Mouse (Mus musculus) testis, adult 2 months (tissue): ENCODE measurements around the gene Ehf. TPM values are rescaled to one million over a fixed set of nuclear protein-coding genes. Genes with fewer than 3 reads are reported as not detected.

ENCODE experiments used
- H3K27ac ChIP-seq: fragments of 200-500 bp; 2 replicates; pipeline ENCODE4 v1.5.1; 2012; ENCODE audit warnings: low read depth, low read length; ENCODE audit not compliant: control insufficient read depth, insufficient read depth
- H3K27me3 ChIP-seq: fragments of 200-500 bp; 2 replicates; pipeline ENCODE4 v1.6.1; 2012; ENCODE audit warnings: mild to moderate bottlenecking, low read length, moderate library complexity; ENCODE audit not compliant: control insufficient read depth, insufficient read depth
- H3K36me3 ChIP-seq: fragments of 200-500 bp; 2 replicates; pipeline ENCODE4 v1.6.1; 2012; ENCODE audit warnings: mild to moderate bottlenecking, low read length; ENCODE audit not compliant: control insufficient read depth, insufficient read depth
- H3K4me1 ChIP-seq: fragments of 200-500 bp; 2 replicates; pipeline ENCODE4 v1.6.1; 2012; ENCODE audit warnings: low read length; ENCODE audit not compliant: control insufficient read depth, insufficient read depth
- H3K4me3 ChIP-seq: fragments of 200-500 bp; 2 replicates; pipeline ENCODE4 v1.5.1; 2012; ENCODE audit warnings: low read depth, mild to moderate bottlenecking, low read length, moderate library complexity, mixed read lengths; ENCODE audit not compliant: control insufficient read depth
- CTCF ChIP-seq: fragments of 200-500 bp; IDR thresholded peaks from 2 replicates; pipeline ENCODE4 v1.5.1; 2012; ENCODE audit warnings: low read depth, mild to moderate bottlenecking, inconsistent platforms, low read length, moderate library complexity; ENCODE audit not compliant: control insufficient read depth, insufficient read depth, insufficient replicate concordance
- POLR2A ChIP-seq: fragments of 200-500 bp; IDR thresholded peaks from 2 replicates; pipeline ENCODE4 v1.6.1; 2012; ENCODE audit warnings: low read depth, mild to moderate bottlenecking, inconsistent platforms, low read length, moderate library complexity; ENCODE audit not compliant: control insufficient read depth
- polyA plus RNA-seq: library from polyadenylated mRNA; depleted of rRNA; stranded (reverse); fragments of >200 nt; gene quantifications from 2 replicates; pipeline ENCODE4 v1.2.3, GENCODE M21; 2012; rRNA removed

The Ehf gene
- 0.41 and 3.5 TPM in 2 replicates for polyA plus RNA-seq

GRCm38 (mm10) chr2:103303132-103303531, at the start of gene Ehf:
Ehf (minus strand) TSS chr2:103303278.
- H3K4me3 ChIP-seq: no peak within 1 kb of the TSS
- no peaks in the 10 kb centered on the region for H3K27me3 ChIP-seq
- H3K36me3 ChIP-seq: no peaks in the 10 kb centered on the region
- H3K4me1 ChIP-seq: no peaks in the 10 kb centered on the region
- no peak within 1 kb of the TSS for H3K27ac ChIP-seq
- TF ChIP-seq POLR2A (no peak), CTCF (no peak)

- Histone ChIP-seq H3K27ac (no peak overlapping the region), H3K4me1 (no peaks in the 10 kb centered on the region), H3K27me3 (no peaks in the 10 kb centered on the region), H3K4me3 (no peak overlapping the region), H3K36me3 (no peaks in the 10 kb centered on the region)
- TF ChIP-seq CTCF (no peak), POLR2A (no peak)
Observed at GRCm38 (mm10) chr2:103347417-103347891, 44.4 kb upstream of the Ehf start.

GRCm38 (mm10) chr2:103346751-103347289, 43.7 kb upstream of the Ehf start:
- no peak overlapping the region for H3K27ac ChIP-seq
- H3K27me3 ChIP-seq: no peaks in the 10 kb centered on the region
- H3K4me1 ChIP-seq: no peaks in the 10 kb centered on the region
- no peak for TF ChIP-seq POLR2A
- no peak for TF ChIP-seq CTCF
- no peak overlapping the region for H3K4me3 ChIP-seq
- no peaks in the 10 kb centered on the region for H3K36me3 ChIP-seq

GRCm38 (mm10) chr2:103343611-103344010, 40.5 kb upstream of the Ehf start:
- Histone ChIP-seq H3K36me3 (no peaks in the 10 kb centered on the region), H3K27me3 (no peaks in the 10 kb centered on the region), H3K27ac (no peak overlapping the region), H3K4me1 (no peaks in the 10 kb centered on the region), H3K4me3 (no peak overlapping the region)
- TF ChIP-seq CTCF: no peak
- TF ChIP-seq POLR2A: no peak

- TF ChIP-seq POLR2A (no peak), CTCF (no peak)
- Histone ChIP-seq H3K36me3 (no peaks in the 10 kb centered on the region), H3K27me3 (no peaks in the 10 kb centered on the region), H3K4me1 (no peaks in the 10 kb centered on the region), H3K27ac (no peak overlapping the region), H3K4me3 (no peak overlapping the region)
Observed at GRCm38 (mm10) chr2:103342123-103342522, 39.0 kb upstream of the Ehf start.

GRCm38 (mm10) chr2:103341375-103341971, 38.4 kb upstream of the Ehf start:
- no peaks in the 10 kb centered on the region for H3K36me3 ChIP-seq
- H3K27me3 ChIP-seq: no peaks in the 10 kb centered on the region
- no peak overlapping the region for H3K4me3 ChIP-seq
- H3K4me1 ChIP-seq: no peaks in the 10 kb centered on the region
- no peak for TF ChIP-seq CTCF
- no peak for TF ChIP-seq POLR2A
- no peak overlapping the region for H3K27ac ChIP-seq

GRCm38 (mm10) chr2:103338706-103339105, 35.6 kb upstream of the Ehf start:
- H3K4me3 ChIP-seq: no peak overlapping the region
- TF ChIP-seq POLR2A (no peak), CTCF (no peak)

More at GRCm38 (mm10) chr2:103338706-103339105, 35.6 kb upstream of the Ehf start:
- no peaks in the 10 kb centered on the region for H3K4me1 ChIP-seq
- no peak overlapping the region for H3K27ac ChIP-seq
- no peaks in the 10 kb centered on the region for H3K36me3 ChIP-seq
- H3K27me3 ChIP-seq: no peaks in the 10 kb centered on the region
